Mouse (Mus musculus): Measurements from ENCODE around the gene Psrc1.

DNA sequence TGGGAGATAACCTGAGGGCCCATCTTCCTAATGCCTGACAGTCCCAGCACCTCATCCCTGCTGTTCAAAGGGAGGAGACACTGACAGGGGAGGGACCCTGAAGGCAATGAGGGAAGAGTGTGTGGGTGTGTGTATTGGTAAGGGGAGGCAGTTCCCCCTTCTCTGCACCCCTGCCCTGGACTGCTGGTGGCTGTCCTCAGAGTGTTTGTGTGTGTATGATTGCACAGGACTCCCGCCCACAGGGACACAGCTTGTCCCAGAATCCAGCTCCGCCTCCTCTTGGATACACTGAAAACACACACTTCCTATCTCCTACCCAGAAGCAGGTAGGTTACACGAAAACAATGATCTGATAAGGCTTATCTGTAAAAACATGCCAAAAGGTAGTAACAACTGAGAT lies 28.4 kb upstream of the Psrc1 start:
- no peak for TF ChIP-seq POLR2A (IDR thresholded peaks at IDR 0.05; ENCODE audit: borderline replicate concordance, control insufficient read depth, low read depth, low read length)
- no peak for TF ChIP-seq CTCF (IDR thresholded peaks at IDR 0.05; ENCODE audit: control insufficient read depth, insufficient read depth, low read length)

Data from bone marrow, adult 2 months (tissue).